ENCODE assay signal across 8 mouse cellular contexts in the genomic region with DNA sequence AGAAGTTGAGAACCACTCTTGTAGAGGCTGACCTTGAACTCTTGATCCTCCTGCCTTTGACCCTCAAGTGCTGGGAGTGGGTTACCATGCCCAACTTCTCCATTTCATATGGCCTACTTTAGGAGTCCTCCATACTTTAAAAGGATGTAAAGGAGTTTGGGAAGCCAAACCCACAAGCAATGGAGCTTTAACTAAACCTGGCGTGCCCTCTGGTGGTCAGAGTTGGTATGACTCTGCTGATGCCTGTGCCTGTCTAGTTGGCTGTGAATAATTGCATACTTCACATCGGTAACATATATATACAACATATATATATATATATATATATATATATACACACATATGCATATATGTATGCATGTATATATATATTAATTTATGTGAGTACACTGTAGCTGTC. TPM values are rescaled to one million over a fixed set of nuclear protein-coding genes. Genes with fewer than 3 reads are reported as not detected.
DNase-seq lines count a peak whose midpoint lies in the region; ATAC-seq lines count a peak whose summit lies in the region.

No protein-coding gene starts in this region.

- 16% methylated on average over 2 of the region's 2 CpGs for WGBS in hindbrain, embryonic 11.5 days
- WGBS in hindbrain, embryonic 16.5 days, result 6% methylated on average over 2 of the region's 2 CpGs

- DNase-seq in hindbrain, embryonic 11.5 days (ENCODE audit: low spot score), result peak; percentile 85
- peak; percentile 83 to 89 for DNase-seq in adrenal gland, adult 18-20 months (ENCODE audit: low spot score in 2 of 2)
- peak; percentile 68 for DNase-seq in embryo, embryonic 11.5 days (ENCODE audit: low read depth, low spot score)
- peak; percentile 87 to 93 for DNase-seq in heart, postnatal 10 days
- peak; percentile 60 to 94 for DNase-seq in left cerebral cortex, adult 8-10 months (ENCODE audit: low spot score in 2 of 2)
- DNase-seq in mesoderm, embryonic 11.5 days (ENCODE audit: low read depth, low spot score), result peak; percentile 71
- peak; percentile 71 for DNase-seq in thymus, postnatal 0 days (ENCODE audit: low spot score)

- peaks cover 7% of the 10 kb centered on the region; the same call in 1 of the 2 replicates for H3K27me3 ChIP-seq in hindbrain, embryonic 11.5 days (ENCODE audit: control insufficient read depth, insufficient read depth, low read length)
- no peaks in the 10 kb centered on the region for H3K27me3 ChIP-seq in hindbrain, embryonic 16.5 days (replicated peaks; ENCODE audit: control insufficient read depth, insufficient read depth, low read length)

- H3K27ac ChIP-seq in hindbrain, embryonic 11.5 days (ENCODE audit: low read depth, low read length), result no peak overlapping the region
- H3K27ac ChIP-seq in hindbrain, embryonic 16.5 days (ENCODE audit: low read depth, low read length), result no peak overlapping the region

- no peak overlapping the region for H3K9ac ChIP-seq in hindbrain, embryonic 11.5 days (ENCODE audit: low read depth, low read length)
- H3K9ac ChIP-seq in hindbrain, embryonic 16.5 days (ENCODE audit: low read depth, low read length), result no peak overlapping the region

- no peak for ATAC-seq in hindbrain, embryonic 11.5 days (ENCODE audit: low FRiP score)
- ATAC-seq in hindbrain, embryonic 16.5 days, result no peak

- no peaks in the 10 kb centered on the region for H3K9me3 ChIP-seq in hindbrain, embryonic 11.5 days (ENCODE audit: control insufficient read depth, low read length)
- H3K9me3 ChIP-seq in hindbrain, embryonic 16.5 days (ENCODE audit: control insufficient read depth, low read length), result no peaks in the 10 kb centered on the region

- no peaks in the 10 kb centered on the region for H3K36me3 ChIP-seq in hindbrain, embryonic 11.5 days (ENCODE audit: control insufficient read depth, insufficient read depth, low read length)
- H3K36me3 ChIP-seq in hindbrain, embryonic 16.5 days (ENCODE audit: control insufficient read depth, insufficient read depth, low read length), result no peaks in the 10 kb centered on the region

- H3K4me2 ChIP-seq in hindbrain, embryonic 11.5 days (replicated peaks; ENCODE audit: low read depth, low read length), result no peak overlapping the region
- H3K4me2 ChIP-seq in hindbrain, embryonic 16.5 days (ENCODE audit: low read length), result no peak overlapping the region

- H3K4me3 ChIP-seq in hindbrain, embryonic 11.5 days (ENCODE audit: low read depth, low read length), result no peak overlapping the region
- H3K4me3 ChIP-seq in hindbrain, embryonic 16.5 days (ENCODE audit: low read length), result no peak overlapping the region

- intact Hi-C loops in heart, postnatal 10 days (cut with DNase I), result loop anchor here (1.0 kb wide), 3 partner anchors 64 to 133 kb away; no protein-coding TSS in a partner anchor

- no peaks in the 10 kb centered on the region for H3K4me1 ChIP-seq in hindbrain, embryonic 11.5 days (replicated peaks; ENCODE audit: control insufficient read depth, insufficient read depth, low read length)
- H3K4me1 ChIP-seq in hindbrain, embryonic 16.5 days (ENCODE audit: control insufficient read depth, insufficient read depth, low read depth, low read length), result peaks cover 4% of the 10 kb centered on the region

RNA-seq across cellular contexts. Expression of a gene that starts 4.2 kb away (rescaled TPM):
- polyA plus RNA-seq in hindbrain, embryonic 11.5 days (2014; fragmentation: Nextera tagmentation; extraction: Ambion mirVana), result 4.8 and 4.9 TPM in 2 replicates
- 6.9 and 8.9 TPM in 2 replicates for polyA plus RNA-seq in hindbrain, embryonic 16.5 days (2015; fragmentation: Nextera tagmentation; extraction: Ambion mirVana)
- total RNA-seq in adrenal gland, adult 18-20 months (2021), result 1 to 10 TPM; 3.4 to 4.3 TPM
- 1 to 10 TPM; 1.5 to 7.1 TPM for total RNA-seq in heart, postnatal 10 days (2021)
- total RNA-seq in left cerebral cortex, adult 8-10 months (2022), result 10 to 100 TPM in 1 of 4 experiments, 1 to 10 TPM in 3; 5.9 to 11.5 (median 8.9) TPM
- 1.5 and 2.4 TPM in 2 replicates for polyA plus RNA-seq in thymus, postnatal 0 days (2015; fragmentation: Nextera tagmentation; extraction: Ambion mirVana)

RNA-seq across cellular contexts. Expression of a gene that starts 7.4 kb away (rescaled TPM):
- 0.05 and 0.10 TPM in 2 replicates for polyA plus RNA-seq in hindbrain, embryonic 11.5 days (2014; fragmentation: Nextera tagmentation; extraction: Ambion mirVana)
- 5.0 and 5.6 TPM in 2 replicates for polyA plus RNA-seq in hindbrain, embryonic 16.5 days (2015; fragmentation: Nextera tagmentation; extraction: Ambion mirVana)
- under 1 TPM; 0.32 to 0.33 TPM for total RNA-seq in adrenal gland, adult 18-20 months (2021)
- total RNA-seq in heart, postnatal 10 days (2021), result under 1 TPM in 1 of 2 experiments, not detected in 1; 0.10 TPM
- total RNA-seq in left cerebral cortex, adult 8-10 months (2022), result 1 to 10 TPM; 4.4 to 6.5 (median 5.5) TPM
- polyA plus RNA-seq in thymus, postnatal 0 days (2015; fragmentation: Nextera tagmentation; extraction: Ambion mirVana), result 0.05 and 0.08 TPM in 2 replicates

RNA-seq across cellular contexts. Expression of a gene that starts 38.7 kb away (rescaled TPM):
- 96.9 and 97.3 TPM in 2 replicates for polyA plus RNA-seq in hindbrain, embryonic 11.5 days (2014; fragmentation: Nextera tagmentation; extraction: Ambion mirVana)
- polyA plus RNA-seq in hindbrain, embryonic 16.5 days (2015; fragmentation: Nextera tagmentation; extraction: Ambion mirVana), result 132 and 138 TPM in 2 replicates
- total RNA-seq in adrenal gland, adult 18-20 months (2021), result 10 to 100 TPM; 88.9 to 95.2 TPM
- 100 to 1,000 TPM; 104 to 105 TPM for total RNA-seq in heart, postnatal 10 days (2021)
- total RNA-seq in left cerebral cortex, adult 8-10 months (2022), result 100 to 1,000 TPM; 149 to 165 (median 157) TPM
- 120 TPM in 2 replicates for polyA plus RNA-seq in thymus, postnatal 0 days (2015; fragmentation: Nextera tagmentation; extraction: Ambion mirVana)

Comparison
In these comparisons a context has a peak if more than half of its experiments do, and no peak if none do; other contexts are left out.
1. RNA of a gene that starts 7.4 kb away (total RNA-seq): 4.4 to 6.5 TPM in left cerebral cortex, adult 8-10 months; 0.32 to 0.33 TPM in adrenal gland, adult 18-20 months and 0.10 TPM in heart, postnatal 10 days; every median in the first group is over 4 times any median in the second.
2. Peak in every context shown above with its lines, with median percentiles within 50 percentile points of each other: DNase-seq.